Mouse (Mus musculus) kidney, adult 2 months (tissue): ENCODE measurements around the gene Srgap1.

Source experiments
- CTCF ChIP-seq: fragments of 200-500 bp; conservative IDR thresholded peaks from 2 replicates; pipeline ENCODE4 v1.5.1; 2011; ENCODE audit warnings: low read depth, mild to moderate bottlenecking, control low read depth, low read length, moderate library complexity, mixed read lengths; ENCODE audit not compliant: insufficient read depth, insufficient read length
- POLR2A ChIP-seq: fragments of 200-500 bp; IDR thresholded peaks from one replicate; pipeline ENCODE4 v1.6.1; 2011; ENCODE audit warnings: low read depth, low read length, control low read depth

- TF ChIP-seq CTCF (peak; percentile 20; the same call in 1 of the 2 replicates), POLR2A (no peak)
Measured at GRCm38 (mm10) chr10:121833443-121833842, 213.7 kb downstream of the Srgap1 start.
